Mouse (Mus musculus): ENCODE results near the gene Qpctl. TPM values are rescaled to one million over a fixed set of nuclear protein-coding genes. Genes with fewer than 3 reads are reported as not detected.
"Not testable (repeated sequence)": the region's sequence is repeated elsewhere in the genome, so short reads cannot be mapped to it uniquely, and the experiment has no call there.

Qpctl gene
- polyA plus RNA-seq, 1 experiment from 2014 or later, result 22.4 TPM

GRCm38 (mm10) chr7:19157160-19157800, 8.2 kb upstream of the Qpctl start:
- peak; percentile 83 for ATAC-seq
- Histone ChIP-seq H3K9ac (replicated peaks; ENCODE audit: low read depth, low read length) (peak overlapping the region; percentile 48), H3K4me3 (replicated peaks; ENCODE audit: low read length) (peak overlapping the region; percentile 21), H3K36me3 (ENCODE audit: control insufficient read depth, insufficient read depth) (peaks cover 12% of the 10 kb centered on the region), H3K27me3 (replicated peaks; ENCODE audit: control insufficient read depth, insufficient read depth, low read length) (peaks cover 4% of the 10 kb centered on the region; the same call in 1 of the 2 replicates), H3K27ac (ENCODE audit: low read length) (peak overlapping the region; percentile 90), H3K4me2 (ENCODE audit: low read length) (peak overlapping the region; percentile 55), H3K9me3 (ENCODE audit: control insufficient read depth, low read length) (no peaks in the 10 kb centered on the region), H3K4me1 (replicated peaks; ENCODE audit: control insufficient read depth, insufficient read depth, low read length) (peaks cover 31% of the 10 kb centered on the region)
- 4% methylated on average over 30 of the region's 30 CpGs for WGBS

GRCm38 (mm10) chr7:19155825-19156475, 6.9 kb upstream of the Qpctl start:
- Histone ChIP-seq H3K4me1 (replicated peaks; ENCODE audit: control insufficient read depth, insufficient read depth, low read length) (peaks cover 31% of the 10 kb centered on the region), H3K4me3 (replicated peaks; ENCODE audit: low read length) (no peak overlapping the region), H3K9me3 (ENCODE audit: control insufficient read depth, low read length) (no peaks in the 10 kb centered on the region), H3K27ac (ENCODE audit: low read length) (no peak overlapping the region; the same call in 1 of the 2 replicates), H3K27me3 (replicated peaks; ENCODE audit: control insufficient read depth, insufficient read depth, low read length) (peaks cover 4% of the 10 kb centered on the region; the same call in 1 of the 2 replicates), H3K4me2 (ENCODE audit: low read length) (no peak overlapping the region), H3K9ac (replicated peaks; ENCODE audit: low read depth, low read length) (no peak overlapping the region), H3K36me3 (ENCODE audit: control insufficient read depth, insufficient read depth) (peaks cover 12% of the 10 kb centered on the region)
- 56% methylated on average over 13 of the region's 13 CpGs for WGBS
- no peak for ATAC-seq

DNA sequence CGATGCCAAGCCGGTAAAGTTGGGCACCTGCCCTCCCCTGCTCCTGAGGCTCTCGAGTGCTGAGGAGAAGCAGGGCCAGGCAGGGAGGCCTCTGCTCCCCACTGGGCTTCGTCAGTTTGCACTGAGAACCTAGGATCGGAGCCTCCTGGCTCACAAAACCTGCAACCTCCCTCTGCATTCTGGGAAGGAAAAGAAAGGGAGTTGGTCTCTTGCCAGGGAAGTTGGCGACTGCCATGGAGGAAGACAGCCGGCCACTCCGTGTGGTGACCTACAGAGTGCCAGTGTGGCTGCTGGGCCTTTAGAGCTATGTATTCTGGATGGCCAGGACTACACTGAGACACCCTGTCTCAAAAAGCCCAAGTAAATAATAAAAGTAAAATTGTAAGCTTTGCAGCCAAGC, 5.7 kb upstream of the Qpctl start:
- Histone ChIP-seq H3K36me3 (ENCODE audit: control insufficient read depth, insufficient read depth) (peaks cover 12% of the 10 kb centered on the region), H3K27me3 (replicated peaks; ENCODE audit: control insufficient read depth, insufficient read depth, low read length) (peaks cover 3% of the 10 kb centered on the region; the same call in 1 of the 2 replicates), H3K4me1 (replicated peaks; ENCODE audit: control insufficient read depth, insufficient read depth, low read length) (peaks cover 33% of the 10 kb centered on the region), H3K4me2 (ENCODE audit: low read length) (no peak overlapping the region), H3K9me3 (ENCODE audit: control insufficient read depth, low read length) (no peaks in the 10 kb centered on the region), H3K27ac (ENCODE audit: low read length) (no peak overlapping the region), H3K4me3 (replicated peaks; ENCODE audit: low read length) (no peak overlapping the region), H3K9ac (replicated peaks; ENCODE audit: low read depth, low read length) (no peak overlapping the region)
- WGBS, result 70% methylated on average over 8 of the region's 8 CpGs
- ATAC-seq, result no peak

DNA sequence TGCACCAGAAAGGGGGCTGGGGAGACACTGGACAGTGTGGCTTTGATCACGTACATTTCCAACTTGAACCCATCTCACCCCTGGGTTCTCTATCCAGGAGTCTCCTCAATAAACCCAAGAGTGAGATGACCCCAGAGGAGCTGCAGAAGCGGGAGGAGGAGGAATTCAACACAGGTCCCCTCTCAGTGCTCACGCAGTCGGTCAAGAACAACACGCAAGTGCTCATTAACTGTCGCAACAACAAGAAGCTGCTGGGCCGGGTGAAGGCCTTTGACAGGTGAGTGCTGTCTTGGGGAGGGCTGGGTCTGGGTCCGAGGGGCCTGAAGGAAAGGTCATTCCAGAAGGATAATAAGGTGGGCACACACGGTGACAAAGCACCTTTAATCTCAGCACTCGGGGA, 2.0 kb upstream of the Qpctl start:
- H3K9me3 ChIP-seq (ENCODE audit: control insufficient read depth, low read length); H3K27me3 ChIP-seq (replicated peaks; ENCODE audit: control insufficient read depth, insufficient read depth, low read length); H3K4me2 ChIP-seq (ENCODE audit: low read length); H3K27ac ChIP-seq (ENCODE audit: low read length); ATAC-seq; H3K4me3 ChIP-seq (replicated peaks; ENCODE audit: low read length); H3K9ac ChIP-seq (replicated peaks; ENCODE audit: low read depth, low read length): not testable (repeated sequence)
- WGBS, result 89% methylated on average over 10 of the region's 10 CpGs
- peaks cover 12% of the 10 kb centered on the region for H3K36me3 ChIP-seq (ENCODE audit: control insufficient read depth, insufficient read depth)
- H3K4me1 ChIP-seq (replicated peaks; ENCODE audit: control insufficient read depth, insufficient read depth, low read length), result peaks cover 16% of the 10 kb centered on the region

DNA sequence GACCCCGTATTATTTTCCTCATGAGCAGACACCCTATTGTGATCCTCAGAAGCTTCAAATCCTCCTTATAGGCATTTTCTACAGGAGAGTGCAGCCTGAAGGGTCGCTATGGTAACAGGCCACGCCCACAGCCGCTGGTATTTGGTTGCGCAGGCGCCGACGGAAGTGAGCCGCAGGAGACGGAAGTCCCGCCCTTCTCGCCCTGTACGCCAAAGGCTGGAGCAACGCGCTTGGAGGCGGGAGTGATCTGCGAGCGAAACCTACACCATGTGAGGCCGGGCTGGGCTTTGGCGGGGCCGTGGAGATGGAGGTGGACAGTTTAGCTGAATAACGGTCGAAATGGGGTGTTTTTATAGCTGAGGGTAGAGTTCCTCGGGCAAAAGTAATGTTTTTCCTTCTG, 535 bp upstream of the Qpctl start, which contains the start of gene Snrpd2:
Gene Snrpd2 (plus strand): TSS at position 97 of the 400 bp plus-strand sequence.
- H3K9ac ChIP-seq (replicated peaks; ENCODE audit: low read depth, low read length), result peak within 1 kb of the TSS; percentile 54
- peak; percentile 90 for ATAC-seq
- under 1% methylated on average over 24 of the region's 24 CpGs for WGBS
- peaks cover 16% of the 10 kb centered on the region for H3K4me1 ChIP-seq (replicated peaks; ENCODE audit: control insufficient read depth, insufficient read depth, low read length)
- peak within 1 kb of the TSS; percentile 72 for H3K4me3 ChIP-seq (replicated peaks; ENCODE audit: low read length)
- H3K4me2 ChIP-seq (ENCODE audit: low read length), result peak within 1 kb of the TSS; percentile 91
- H3K27ac ChIP-seq (ENCODE audit: low read length), result peak within 1 kb of the TSS; percentile 94
- H3K27me3 ChIP-seq (replicated peaks; ENCODE audit: control insufficient read depth, insufficient read depth, low read length), result no peaks in the 10 kb centered on the region
- H3K9me3 ChIP-seq (ENCODE audit: control insufficient read depth, low read length), result no peaks in the 10 kb centered on the region
- H3K36me3 ChIP-seq (ENCODE audit: control insufficient read depth, insufficient read depth), result peaks cover 12% of the 10 kb centered on the region

DNA sequence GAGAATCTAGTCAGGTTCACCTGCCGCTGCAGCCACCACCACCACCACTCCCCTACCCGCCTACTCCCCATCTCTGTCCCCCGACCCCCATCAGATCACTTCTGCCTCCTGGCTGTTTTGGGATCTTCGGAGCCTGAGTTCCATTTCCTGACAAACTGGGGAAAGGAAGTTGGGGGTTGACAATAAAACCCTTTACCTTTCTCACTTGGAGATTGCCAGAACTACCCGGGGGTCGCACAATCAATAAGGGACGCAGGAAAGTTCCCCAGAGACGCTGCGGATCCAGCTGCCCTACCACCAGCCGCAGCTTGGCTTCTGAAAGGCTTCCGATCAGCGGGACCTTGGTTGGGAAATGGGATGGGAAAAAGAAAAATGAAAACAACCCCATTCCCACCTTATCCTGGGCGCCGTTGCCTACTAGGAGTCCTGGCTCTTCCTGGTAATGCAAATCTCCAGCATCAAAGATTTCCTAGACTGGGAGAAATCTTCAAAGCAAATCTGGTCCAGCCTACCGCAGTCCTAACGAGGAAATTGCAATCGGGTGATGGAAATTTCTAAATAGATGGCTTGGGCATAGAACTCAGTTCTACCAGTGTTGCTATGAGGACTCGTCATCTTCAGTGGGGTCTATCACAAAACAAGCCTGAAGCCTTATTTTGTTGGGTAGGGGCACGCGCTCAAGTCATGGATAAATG, 764 bp downstream of the Qpctl start:
- ATAC-seq, result no peak
- peak overlapping the region; percentile 40 for H3K9ac ChIP-seq (replicated peaks; ENCODE audit: low read depth, low read length)
- peak overlapping the region; percentile 72 for H3K4me3 ChIP-seq (replicated peaks; ENCODE audit: low read length)
- 17% methylated on average over 20 of the region's 20 CpGs for WGBS
- peak overlapping the region; percentile 91 for H3K4me2 ChIP-seq (ENCODE audit: low read length)
- peaks cover 16% of the 10 kb centered on the region for H3K4me1 ChIP-seq (replicated peaks; ENCODE audit: control insufficient read depth, insufficient read depth, low read length)
- H3K36me3 ChIP-seq (ENCODE audit: control insufficient read depth, insufficient read depth), result peaks cover 4% of the 10 kb centered on the region
- peak overlapping the region; percentile 82 for H3K27ac ChIP-seq (ENCODE audit: low read length)
- no peaks in the 10 kb centered on the region for H3K27me3 ChIP-seq (replicated peaks; ENCODE audit: control insufficient read depth, insufficient read depth, low read length)
- H3K9me3 ChIP-seq (ENCODE audit: control insufficient read depth, low read length), result no peaks in the 10 kb centered on the region

DNA sequence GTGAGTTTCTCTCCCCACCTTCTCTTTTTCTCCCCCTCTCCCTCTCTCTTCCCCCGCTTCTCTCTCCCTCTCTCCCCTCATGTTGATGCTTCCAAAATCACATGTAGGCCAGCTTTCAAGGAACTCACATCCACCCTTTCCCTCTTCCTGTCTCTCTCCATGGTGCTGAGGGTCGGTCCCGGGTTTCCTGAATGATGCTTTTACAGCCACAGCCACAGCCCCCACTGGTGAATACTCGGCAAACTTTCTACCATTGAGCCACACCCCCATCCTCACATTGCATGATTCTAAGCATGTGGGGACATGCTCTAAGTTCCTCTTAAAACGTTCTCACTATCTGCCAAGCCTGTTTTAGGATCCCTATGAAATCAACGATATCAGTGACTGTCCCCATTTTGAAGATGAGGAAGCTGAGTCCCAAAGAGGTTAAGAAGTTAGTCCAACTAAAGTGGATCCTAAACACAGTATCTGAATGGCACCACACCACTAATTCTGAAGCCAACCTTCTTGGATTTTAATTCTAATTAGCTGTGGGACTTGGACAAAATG, 1.5 kb downstream of the Qpctl start:
- Histone ChIP-seq H3K27ac (ENCODE audit: low read length) (no peak overlapping the region), H3K4me2 (ENCODE audit: low read length) (no peak overlapping the region), H3K36me3 (ENCODE audit: control insufficient read depth, insufficient read depth) (peaks cover 3% of the 10 kb centered on the region; the same call in 1 of the 2 replicates), H3K9ac (replicated peaks; ENCODE audit: low read depth, low read length) (no peak overlapping the region), H3K4me1 (replicated peaks; ENCODE audit: control insufficient read depth, insufficient read depth, low read length) (peaks cover 16% of the 10 kb centered on the region), H3K4me3 (replicated peaks; ENCODE audit: low read length) (no peak overlapping the region), H3K27me3 (replicated peaks; ENCODE audit: control insufficient read depth, insufficient read depth, low read length) (no peaks in the 10 kb centered on the region), H3K9me3 (ENCODE audit: control insufficient read depth, low read length) (no peaks in the 10 kb centered on the region)
- no peak for ATAC-seq
- WGBS, result 65% methylated on average over 6 of the region's 6 CpGs

- ATAC-seq, result no peak
- Histone ChIP-seq H3K27me3 (replicated peaks; ENCODE audit: control insufficient read depth, insufficient read depth, low read length) (no peaks in the 10 kb centered on the region), H3K36me3 (ENCODE audit: control insufficient read depth, insufficient read depth) (0 out of 2 replicates have a peak, but pooled peaks cover 3% of the 10 kb centered on the region), H3K9ac (replicated peaks; ENCODE audit: low read depth, low read length) (no peak overlapping the region), H3K4me1 (replicated peaks; ENCODE audit: control insufficient read depth, insufficient read depth, low read length) (peaks cover 16% of the 10 kb centered on the region), H3K9me3 (ENCODE audit: control insufficient read depth, low read length) (no peaks in the 10 kb centered on the region), H3K27ac (ENCODE audit: low read length) (no peak overlapping the region), H3K4me2 (ENCODE audit: low read length) (no peak overlapping the region), H3K4me3 (replicated peaks; ENCODE audit: low read length) (no peak overlapping the region)
- 90% methylated on average over 10 of the region's 10 CpGs for WGBS
Measured at GRCm38 (mm10) chr7:19146793-19147192, 2.3 kb downstream of the Qpctl start.

DNA sequence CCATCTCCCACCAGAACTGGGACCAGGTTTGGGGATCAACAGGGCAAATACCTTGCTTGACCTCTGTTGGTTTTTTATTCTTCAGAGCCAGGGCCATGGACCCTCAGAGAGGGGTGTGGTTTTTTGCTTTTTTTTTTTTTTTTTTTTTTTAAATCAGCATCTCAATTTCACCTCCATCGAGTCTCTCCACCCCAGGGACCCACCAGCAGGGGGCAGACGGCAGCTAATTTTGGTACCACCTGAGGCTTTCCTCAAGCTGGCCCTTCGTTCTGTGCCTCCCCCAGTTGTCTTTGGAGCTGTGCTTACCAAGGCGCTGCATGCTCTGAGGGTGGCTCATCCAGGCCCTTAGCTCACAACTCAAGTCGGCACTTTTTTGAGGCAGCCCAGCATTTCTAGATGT, 11.7 kb downstream of the Qpctl start:
- Histone ChIP-seq H3K36me3 (ENCODE audit: control insufficient read depth, insufficient read depth) (peaks cover 18% of the 10 kb centered on the region), H3K4me3 (replicated peaks; ENCODE audit: low read length) (no peak overlapping the region), H3K4me2 (ENCODE audit: low read length) (no peak overlapping the region), H3K4me1 (replicated peaks; ENCODE audit: control insufficient read depth, insufficient read depth, low read length) (no peaks in the 10 kb centered on the region; the same call in 1 of the 2 replicates), H3K9me3 (ENCODE audit: control insufficient read depth, low read length) (no peaks in the 10 kb centered on the region), H3K27ac (ENCODE audit: low read length) (no peak overlapping the region), H3K9ac (replicated peaks; ENCODE audit: low read depth, low read length) (no peak overlapping the region), H3K27me3 (replicated peaks; ENCODE audit: control insufficient read depth, insufficient read depth, low read length) (no peaks in the 10 kb centered on the region)
- ATAC-seq, result no peak
- WGBS, result 50% methylated on average over 5 of the region's 5 CpGs

Measured in forebrain, embryonic 16.5 days (tissue).